ENCODE assay signal across 30 mouse cellular contexts in the genomic region with DNA sequence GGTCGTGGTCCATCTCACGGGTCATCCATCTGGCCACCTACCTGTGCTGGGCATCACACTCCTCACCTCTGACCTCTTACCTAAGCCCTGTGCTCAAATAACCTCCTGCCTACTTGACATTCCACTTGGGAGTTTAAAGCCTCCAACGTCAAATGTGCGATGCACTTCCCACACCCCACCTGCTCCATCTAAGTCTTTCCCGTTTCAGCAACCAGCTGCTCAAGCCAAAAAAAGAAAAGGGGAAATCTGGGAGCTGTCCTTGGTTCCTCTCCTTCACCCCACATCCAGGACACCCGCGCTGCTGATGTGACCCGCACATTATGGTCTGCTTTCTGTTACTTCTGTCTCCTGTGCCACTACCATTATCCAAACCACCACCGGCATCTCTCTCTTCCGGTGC. TPM values are rescaled to one million over a fixed set of nuclear protein-coding genes. Genes with fewer than 3 reads are reported as not detected.
DNase-seq lines count a peak whose midpoint lies in the region; ATAC-seq lines count a peak whose summit lies in the region.
"Had no signal": no experiment of that assay in that cellular context is flagged by ENCODE, and none has a peak within 500 bp of the region (broad histone marks: within the 10 kb centered on the region; RNA-seq: fewer than 3 reads in every experiment).

No protein-coding gene starts in this region.

- H3K9me3 ChIP-seq in limb, embryonic 12.5 days: no peaks in the 10 kb centered on the region
- H3K9me3 ChIP-seq in limb, embryonic 10.5 days (replicated peaks): no peaks in the 10 kb centered on the region
- H3K9me3 ChIP-seq in embryonic facial prominence, embryonic 13.5 days: no peaks in the 10 kb centered on the region
- H3K9me3 ChIP-seq in forebrain, embryonic 14.5 days (replicated peaks; ENCODE audit: control insufficient read depth, low read length): no peaks in the 10 kb centered on the region
- H3K9me3 ChIP-seq: embryonic facial prominence, embryonic 12.5 days; forebrain, embryonic 10.5 days; hindbrain, embryonic 12.5 days; intestine, embryonic 15.5 days; limb, embryonic 13.5 days had no signal

- peaks cover 14% of the 10 kb centered on the region for H3K36me3 ChIP-seq in limb, embryonic 12.5 days
- peaks cover 37% of the 10 kb centered on the region for H3K36me3 ChIP-seq in limb, embryonic 10.5 days
- peaks cover 18% of the 10 kb centered on the region for H3K36me3 ChIP-seq in embryonic facial prominence, embryonic 13.5 days
- no peaks in the 10 kb centered on the region for H3K36me3 ChIP-seq in forebrain, embryonic 14.5 days (ENCODE audit: control insufficient read depth, insufficient read depth, low read length)
- H3K36me3 ChIP-seq: hindbrain, embryonic 12.5 days had no signal

- no peak for DNase-seq in limb, embryonic 10.5 days (ENCODE audit: low spot score)
- DNase-seq in right cerebral cortex, adult 18-20 months: peak; percentile 61
- no peak for DNase-seq in right cerebral cortex, postnatal 4 days
- DNase-seq in telencephalon, adult 2 months (ENCODE audit: low read depth, low spot score): peak; percentile 74
- DNase-seq in forebrain, embryonic 14.5 days (ENCODE audit: low spot score): no peak
- DNase-seq: adrenal gland, postnatal 25 days; B cell, adult 2 months; cerebellum, adult 18-20 months; cerebellum, postnatal 10 days; gastrocnemius, postnatal 36 days; heart, adult 18-20 months; heart, postnatal 36 days; kidney, adult 2 months; kidney, postnatal 36 days; layer of hippocampus, postnatal 36 days; lung, postnatal 10 days; midbrain, embryonic 14.5 days; right cerebral cortex, postnatal 14 days; thymus, adult 2 months; thymus, postnatal 36 days had no signal

- peaks cover 60% of the 10 kb centered on the region for H3K4me1 ChIP-seq in limb, embryonic 12.5 days (replicated peaks)
- H3K4me1 ChIP-seq in limb, embryonic 10.5 days: peaks cover 60% of the 10 kb centered on the region
- peaks cover 46% of the 10 kb centered on the region for H3K4me1 ChIP-seq in embryonic facial prominence, embryonic 13.5 days
- H3K4me1 ChIP-seq in forebrain, embryonic 14.5 days (ENCODE audit: control insufficient read depth, insufficient read depth, low read length): peaks cover 10% of the 10 kb centered on the region; the same call in 1 of the 2 replicates

- ATAC-seq in limb, embryonic 12.5 days (ENCODE audit: insufficient number of reproducible peaks, insufficient read depth, low FRiP score, low TSS enrichment, low read depth): no peak
- no peak for ATAC-seq in embryonic facial prominence, embryonic 13.5 days (ENCODE audit: insufficient number of reproducible peaks, insufficient read depth, low FRiP score, low TSS enrichment, low read depth)
- no peak for ATAC-seq in forebrain, embryonic 14.5 days
- ATAC-seq: forebrain, embryonic 16.5 days; hindbrain, postnatal 0 days; intestine, embryonic 15.5 days had no signal

- 87% methylated on average over 10 of the region's 10 CpGs for WGBS in limb, embryonic 12.5 days
- 90% methylated on average over 10 of the region's 10 CpGs for WGBS in limb, embryonic 10.5 days
- WGBS in embryonic facial prominence, embryonic 13.5 days: 88% methylated on average over 10 of the region's 10 CpGs
- 92% methylated on average over 10 of the region's 10 CpGs for WGBS in forebrain, embryonic 14.5 days

- H3K9ac ChIP-seq in limb, embryonic 12.5 days (replicated peaks): no peak overlapping the region
- H3K9ac ChIP-seq in embryonic facial prominence, embryonic 13.5 days: 0 out of 2 replicates have a peak overlapping the region, but pooled peaks have one; percentile 21
- H3K9ac ChIP-seq in forebrain, embryonic 14.5 days (ENCODE audit: low read length): no peak overlapping the region
- H3K9ac ChIP-seq: embryonic facial prominence, embryonic 12.5 days; intestine, embryonic 15.5 days; limb, embryonic 13.5 days had no signal

- H3K27ac ChIP-seq in limb, embryonic 12.5 days: no peak overlapping the region
- no peak overlapping the region; the same call in 1 of the 2 replicates for H3K27ac ChIP-seq in limb, embryonic 10.5 days
- no peak overlapping the region for H3K27ac ChIP-seq in embryonic facial prominence, embryonic 13.5 days
- no peak overlapping the region for H3K27ac ChIP-seq in forebrain, embryonic 14.5 days (ENCODE audit: low read depth, low read length)
- H3K27ac ChIP-seq: embryonic facial prominence, embryonic 12.5 days; forebrain, embryonic 10.5 days; hindbrain, embryonic 12.5 days; hindbrain, postnatal 0 days; intestine, embryonic 15.5 days; limb, embryonic 13.5 days; stomach, postnatal 0 days had no signal

- 0 out of 2 replicates have a peak overlapping the region, but pooled peaks have one; percentile 51 for H3K4me2 ChIP-seq in limb, embryonic 12.5 days
- H3K4me2 ChIP-seq in embryonic facial prominence, embryonic 13.5 days: 0 out of 2 replicates have a peak overlapping the region, but pooled peaks have one; percentile 62
- no peak overlapping the region for H3K4me2 ChIP-seq in forebrain, embryonic 14.5 days (ENCODE audit: low read length)

- H3K27me3 ChIP-seq in limb, embryonic 12.5 days: peaks cover 3% of the 10 kb centered on the region; the same call in 1 of the 2 replicates
- no peaks in the 10 kb centered on the region for H3K27me3 ChIP-seq in limb, embryonic 10.5 days (ENCODE audit: low read depth, poor library complexity, severe bottlenecking)
- H3K27me3 ChIP-seq in embryonic facial prominence, embryonic 13.5 days: no peaks in the 10 kb centered on the region
- H3K27me3 ChIP-seq in forebrain, embryonic 14.5 days (replicated peaks; ENCODE audit: control insufficient read depth, insufficient read depth, low read length): no peaks in the 10 kb centered on the region
- H3K27me3 ChIP-seq: embryonic facial prominence, embryonic 12.5 days; intestine, embryonic 15.5 days had no signal

- no peak overlapping the region for H3K4me3 ChIP-seq in limb, embryonic 12.5 days (replicated peaks)
- H3K4me3 ChIP-seq in limb, embryonic 10.5 days: no peak overlapping the region
- H3K4me3 ChIP-seq in embryonic facial prominence, embryonic 13.5 days: no peak overlapping the region
- no peak overlapping the region for H3K4me3 ChIP-seq in forebrain, embryonic 14.5 days (ENCODE audit: low read depth, low read length)
- H3K4me3 ChIP-seq: hindbrain, embryonic 12.5 days; intestine, embryonic 15.5 days had no signal

RNA-seq across cellular contexts. Expression of a gene that starts 1.5 kb away (rescaled TPM):
- 350 and 361 TPM in 2 replicates for polyA plus RNA-seq in limb, embryonic 12.5 days (2016; fragmentation: Nextera tagmentation; extraction: Ambion mirVana)
- polyA plus RNA-seq in limb, embryonic 10.5 days (2016; fragmentation: Nextera tagmentation; extraction: Ambion mirVana): 400 and 433 TPM in 2 replicates
- polyA plus RNA-seq in embryonic facial prominence, embryonic 13.5 days (2015; fragmentation: Nextera tagmentation; extraction: Ambion mirVana): 328 and 350 TPM in 2 replicates
- polyA plus RNA-seq in forebrain, embryonic 14.5 days (2014; fragmentation: Nextera tagmentation; extraction: Ambion mirVana): 360 and 385 TPM in 2 replicates

RNA-seq across cellular contexts. Expression of a gene that starts 35.4 kb away (rescaled TPM):
- polyA plus RNA-seq in limb, embryonic 12.5 days (2016; fragmentation: Nextera tagmentation; extraction: Ambion mirVana): 0.20 and 0.45 TPM in 2 replicates
- polyA plus RNA-seq in limb, embryonic 10.5 days (2016; fragmentation: Nextera tagmentation; extraction: Ambion mirVana): not detected in 2 replicates
- 0.40 and 0.42 TPM in 2 replicates for polyA plus RNA-seq in embryonic facial prominence, embryonic 13.5 days (2015; fragmentation: Nextera tagmentation; extraction: Ambion mirVana)
- 0.21 and 0.28 TPM in 2 replicates for polyA plus RNA-seq in forebrain, embryonic 14.5 days (2014; fragmentation: Nextera tagmentation; extraction: Ambion mirVana)
- polyA plus RNA-seq: forebrain, embryonic 16.5 days had no signal

Comparison
In these comparisons a context has a peak if more than half of its experiments do, and no peak if none do; other contexts are left out.
1. DNase-seq: peak in right cerebral cortex, adult 18-20 months (single experiment) and telencephalon, adult 2 months (single experiment); none in limb, embryonic 10.5 days (single experiment), right cerebral cortex, postnatal 4 days (single experiment) and forebrain, embryonic 14.5 days (single experiment).